Mouse (Mus musculus): ENCODE results near the gene Cytl1. TPM values are rescaled to one million over a fixed set of nuclear protein-coding genes. Genes with fewer than 3 reads are reported as not detected.

Cytl1 gene
- polyA plus RNA-seq, 1 experiment, result not detected

GRCm38 (mm10) chr5:37767231-37767630, 31.9 kb downstream of the Cytl1 start:
- H3K27ac ChIP-seq (ENCODE audit: insufficient read depth, low read depth, low read length), result no peak overlapping the region
- no peaks in the 10 kb centered on the region for H3K4me1 ChIP-seq (ENCODE audit: control insufficient read depth, insufficient read depth, low read length)
- TF ChIP-seq POLR2A (IDR thresholded peaks at IDR 0.05; ENCODE audit: borderline replicate concordance, low read depth, low read length) (no peak), CTCF (IDR thresholded peaks at IDR 0.05; ENCODE audit: low read depth, low read length) (no peak)
- no peak overlapping the region for H3K4me3 ChIP-seq (ENCODE audit: insufficient read depth, low read length)

GRCm38 (mm10) chr5:37769031-37769430, 33.7 kb downstream of the Cytl1 start:
- no peak overlapping the region for H3K4me3 ChIP-seq (ENCODE audit: insufficient read depth, low read length)
- TF ChIP-seq POLR2A (IDR thresholded peaks at IDR 0.05; ENCODE audit: borderline replicate concordance, low read depth, low read length), result no peak
- no peak for TF ChIP-seq CTCF (IDR thresholded peaks at IDR 0.05; ENCODE audit: low read depth, low read length)
- H3K4me1 ChIP-seq (ENCODE audit: control insufficient read depth, insufficient read depth, low read length), result no peaks in the 10 kb centered on the region
- H3K27ac ChIP-seq (ENCODE audit: insufficient read depth, low read depth, low read length), result no peak overlapping the region

GRCm38 (mm10) chr5:37770870-37771269, 35.6 kb downstream of the Cytl1 start:
- no peak for TF ChIP-seq CTCF (IDR thresholded peaks at IDR 0.05; ENCODE audit: low read depth, low read length)
- no peak for TF ChIP-seq POLR2A (IDR thresholded peaks at IDR 0.05; ENCODE audit: borderline replicate concordance, low read depth, low read length)
- H3K27ac ChIP-seq (ENCODE audit: insufficient read depth, low read depth, low read length), result no peak overlapping the region
- no peak overlapping the region for H3K4me3 ChIP-seq (ENCODE audit: insufficient read depth, low read length)
- no peaks in the 10 kb centered on the region for H3K4me1 ChIP-seq (ENCODE audit: control insufficient read depth, insufficient read depth, low read length)

DNA sequence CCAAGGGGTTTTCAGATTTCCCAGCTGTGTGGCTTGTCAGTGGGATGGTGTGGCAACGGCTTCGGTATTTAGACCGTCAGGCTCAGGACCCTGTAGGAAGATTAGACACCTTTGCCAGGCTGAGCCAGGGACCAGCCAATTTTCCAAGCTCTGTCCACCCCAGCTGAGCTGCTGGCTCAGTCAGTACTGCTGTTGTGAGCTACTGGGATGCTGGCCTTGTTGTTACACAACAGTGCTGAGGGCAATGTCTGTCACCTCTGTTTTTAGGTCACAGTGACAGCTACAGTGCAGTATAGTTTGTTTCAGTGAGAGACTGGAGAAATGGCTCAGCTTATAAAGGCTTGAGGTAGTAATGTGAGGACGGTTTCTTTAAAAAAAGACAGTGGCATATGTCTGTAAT, 38.7 kb downstream of the Cytl1 start:
- no peak for TF ChIP-seq POLR2A (IDR thresholded peaks at IDR 0.05; ENCODE audit: borderline replicate concordance, low read depth, low read length)
- no peak for TF ChIP-seq CTCF (IDR thresholded peaks at IDR 0.05; ENCODE audit: low read depth, low read length)
- H3K4me1 ChIP-seq (ENCODE audit: control insufficient read depth, insufficient read depth, low read length), result no peaks in the 10 kb centered on the region
- H3K4me3 ChIP-seq (ENCODE audit: insufficient read depth, low read length), result no peak overlapping the region
- no peak overlapping the region for H3K27ac ChIP-seq (ENCODE audit: insufficient read depth, low read depth, low read length)

GRCm38 (mm10) chr5:37775681-37776080, 40.4 kb downstream of the Cytl1 start:
- H3K4me3 ChIP-seq (ENCODE audit: insufficient read depth, low read length), result no peak overlapping the region
- H3K27ac ChIP-seq (ENCODE audit: insufficient read depth, low read depth, low read length), result no peak overlapping the region
- no peak for TF ChIP-seq POLR2A (IDR thresholded peaks at IDR 0.05; ENCODE audit: borderline replicate concordance, low read depth, low read length)
- TF ChIP-seq CTCF (IDR thresholded peaks at IDR 0.05; ENCODE audit: low read depth, low read length), result no peak
- H3K4me1 ChIP-seq (ENCODE audit: control insufficient read depth, insufficient read depth, low read length), result no peaks in the 10 kb centered on the region

- no peaks in the 10 kb centered on the region for H3K4me1 ChIP-seq (ENCODE audit: control insufficient read depth, insufficient read depth, low read length)
- TF ChIP-seq POLR2A (IDR thresholded peaks at IDR 0.05; ENCODE audit: borderline replicate concordance, low read depth, low read length) (no peak), CTCF (IDR thresholded peaks at IDR 0.05; ENCODE audit: low read depth, low read length) (no peak)
Observed at GRCm38 (mm10) chr5:37783306-37783705, 48.0 kb downstream of the Cytl1 start.

GRCm38 (mm10) chr5:37784847-37785391, 49.6 kb downstream of the Cytl1 start:
- no peak for TF ChIP-seq CTCF (IDR thresholded peaks at IDR 0.05; ENCODE audit: low read depth, low read length)
- no peak for TF ChIP-seq POLR2A (IDR thresholded peaks at IDR 0.05; ENCODE audit: borderline replicate concordance, low read depth, low read length)
- Histone ChIP-seq H3K4me1 (ENCODE audit: control insufficient read depth, insufficient read depth, low read length) (no peaks in the 10 kb centered on the region), H3K27ac (ENCODE audit: insufficient read depth, low read depth, low read length) (no peak overlapping the region), H3K4me3 (ENCODE audit: insufficient read depth, low read length) (no peak overlapping the region)

More at GRCm38 (mm10) chr5:37783306-37783705, 48.0 kb downstream of the Cytl1 start:
- H3K27ac ChIP-seq (ENCODE audit: insufficient read depth, low read depth, low read length), result no peak overlapping the region
- H3K4me3 ChIP-seq (ENCODE audit: insufficient read depth, low read length), result no peak overlapping the region

Other genes with a start within 250 kb of the Cytl1 start
- gene Stk32b, start 18.3 kb upstream of the Cytl1 start, polyA plus RNA-seq (2012; ENCODE audit: insufficient read depth, insufficient read length, missing spikeins), result not detected in 2 replicates
- gene Msx1, start 89.1 kb downstream of the Cytl1 start, polyA plus RNA-seq (2012; ENCODE audit: insufficient read depth, insufficient read length, missing spikeins), result not detected in 2 replicates